Mouse (Mus musculus): ENCODE data around the gene Cabin1. TPM values are rescaled to one million over a fixed set of nuclear protein-coding genes. Genes with fewer than 3 reads are reported as not detected.

Cabin1 gene
- polyA plus RNA-seq, 1 experiment from 2014 or later = 15.4 TPM

DNA sequence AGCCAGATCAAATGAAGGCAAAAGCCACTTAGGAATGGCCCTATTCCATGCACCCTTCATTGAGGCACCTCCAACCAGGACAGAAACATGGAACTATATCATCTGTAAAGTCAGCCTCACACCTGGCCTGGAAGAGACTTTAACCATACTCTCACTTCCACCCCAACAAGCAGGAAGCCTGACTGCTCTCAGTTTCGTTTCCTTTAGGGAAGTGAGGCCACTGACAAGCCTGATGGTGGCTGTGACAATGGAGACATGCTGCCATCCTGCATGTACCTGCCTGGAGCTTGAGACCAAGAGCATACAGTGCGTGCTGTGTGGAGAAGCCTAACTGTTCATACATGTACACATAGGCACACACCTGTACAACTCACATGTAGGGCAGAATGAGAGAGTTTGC is 53.9 kb downstream of the Cabin1 start:
- ATAC-seq (ENCODE audit: low read depth) = no peak
- no peaks in the 10 kb centered on the region for H3K9me3 ChIP-seq (replicated peaks)
- no peak overlapping the region for H3K9ac ChIP-seq
- WGBS (ENCODE audit: insufficient replicate concordance) = 71% methylated on average over 2 of the region's 2 CpGs
- no peak overlapping the region for H3K4me3 ChIP-seq (replicated peaks)
- H3K4me1 ChIP-seq (replicated peaks) = peaks cover 38% of the 10 kb centered on the region
- H3K27me3 ChIP-seq = no peaks in the 10 kb centered on the region
- no peak overlapping the region for H3K4me2 ChIP-seq
- 0 out of 2 replicates have a peak overlapping the region, but pooled peaks have one; percentile 1 for H3K27ac ChIP-seq
- DNase-seq = no peak
- peaks cover 85% of the 10 kb centered on the region for H3K36me3 ChIP-seq

GRCm38 (mm10) chr10:75709261-75709660 is 54.9 kb downstream of the Cabin1 start:
- Histone ChIP-seq H3K9ac (no peak overlapping the region), H3K9me3 (replicated peaks) (no peaks in the 10 kb centered on the region), H3K4me3 (replicated peaks) (no peak overlapping the region), H3K4me1 (replicated peaks) (peaks cover 47% of the 10 kb centered on the region), H3K36me3 (peaks cover 86% of the 10 kb centered on the region), H3K4me2 (no peak overlapping the region), H3K27ac (0 out of 2 replicates have a peak overlapping the region, but pooled peaks have one; percentile 3), H3K27me3 (no peaks in the 10 kb centered on the region)
- no peak for DNase-seq
- 87% methylated on average over 9 of the region's 9 CpGs for WGBS (ENCODE audit: insufficient replicate concordance)
- no peak for ATAC-seq (ENCODE audit: low read depth)

- 66% methylated on average over 9 of the region's 9 CpGs for WGBS (ENCODE audit: insufficient replicate concordance)
- Histone ChIP-seq H3K9me3 (replicated peaks) (no peaks in the 10 kb centered on the region), H3K4me3 (replicated peaks) (no peak overlapping the region), H3K36me3 (peaks cover 86% of the 10 kb centered on the region), H3K4me1 (replicated peaks) (peaks cover 54% of the 10 kb centered on the region), H3K4me2 (no peak overlapping the region), H3K27ac (peak overlapping the region; percentile 3; the same call in 1 of the 2 replicates), H3K9ac (peak overlapping the region; percentile 11; the same call in 1 of the 2 replicates), H3K27me3 (no peaks in the 10 kb centered on the region)
- DNase-seq (no peak), ATAC-seq (ENCODE audit: low read depth) (no peak)
Measured at GRCm38 (mm10) chr10:75708633-75708992, 55.5 kb downstream of the Cabin1 start.

GRCm38 (mm10) chr10:75707901-75708632 is 56.1 kb downstream of the Cabin1 start:
- no peak overlapping the region for H3K4me2 ChIP-seq
- no peak for ATAC-seq (ENCODE audit: low read depth)
- peak overlapping the region; percentile 98 for H3K27ac ChIP-seq
- H3K9me3 ChIP-seq (replicated peaks) = no peaks in the 10 kb centered on the region
- H3K36me3 ChIP-seq = peaks cover 86% of the 10 kb centered on the region
- H3K27me3 ChIP-seq = no peaks in the 10 kb centered on the region
- DNase-seq = no peak
- H3K9ac ChIP-seq = peak overlapping the region; percentile 68
- WGBS (ENCODE audit: insufficient replicate concordance) = 89% methylated on average over 3 of the region's 3 CpGs
- no peak overlapping the region for H3K4me3 ChIP-seq (replicated peaks)
- peaks cover 58% of the 10 kb centered on the region for H3K4me1 ChIP-seq (replicated peaks)

DNA sequence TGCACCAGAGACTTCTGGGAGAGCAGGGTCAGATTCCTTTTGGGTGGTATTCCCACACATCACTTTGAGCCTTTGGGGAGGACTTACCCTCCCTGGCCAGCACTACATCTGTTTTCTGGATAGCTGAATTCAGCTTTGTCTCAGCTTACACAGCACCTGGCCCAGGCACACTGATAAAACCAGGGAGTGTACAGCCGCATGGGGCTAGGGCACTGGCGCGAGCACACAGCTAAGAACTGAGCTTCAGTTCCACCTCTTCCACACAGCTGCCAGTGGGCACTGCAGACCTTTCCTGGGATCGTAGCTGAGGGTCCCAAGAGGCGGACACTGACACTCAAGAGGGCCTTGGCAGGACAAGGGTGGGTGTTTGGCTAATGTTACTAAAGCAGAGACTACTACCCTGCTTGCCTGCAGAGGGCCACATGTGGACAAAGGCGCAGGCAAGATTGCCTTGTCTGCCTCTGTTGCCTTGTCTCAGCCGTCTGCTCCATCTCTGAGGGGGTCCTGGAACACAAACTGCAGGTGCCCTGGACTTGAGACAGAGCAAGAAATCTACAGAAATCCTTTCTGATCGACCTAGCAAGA is 57.4 kb downstream of the Cabin1 start:
- peak; percentile 49 for DNase-seq
- Histone ChIP-seq H3K4me1 (replicated peaks) (peaks cover 64% of the 10 kb centered on the region), H3K4me3 (replicated peaks) (no peak overlapping the region; the same call in 1 of the 2 replicates), H3K9ac (peak overlapping the region; percentile 68), H3K27me3 (no peaks in the 10 kb centered on the region), H3K36me3 (peaks cover 81% of the 10 kb centered on the region), H3K4me2 (peak overlapping the region; percentile 53), H3K27ac (peak overlapping the region; percentile 98), H3K9me3 (replicated peaks) (no peaks in the 10 kb centered on the region)
- WGBS (ENCODE audit: insufficient replicate concordance) = 48% methylated on average over 8 of the region's 8 CpGs
- peak; percentile 76 for ATAC-seq (ENCODE audit: low read depth)

GRCm38 (mm10) chr10:75705681-75706400 is 58.3 kb downstream of the Cabin1 start:
- DNase-seq (peak; percentile 84), ATAC-seq (ENCODE audit: low read depth) (peak; percentile 95)
- H3K4me3 ChIP-seq (replicated peaks) = no peak overlapping the region
- peaks cover 65% of the 10 kb centered on the region for H3K4me1 ChIP-seq (replicated peaks)
- 31% methylated on average over 7 of the region's 7 CpGs for WGBS (ENCODE audit: insufficient replicate concordance)
- peaks cover 74% of the 10 kb centered on the region for H3K36me3 ChIP-seq
- peak overlapping the region; percentile 68 for H3K9ac ChIP-seq
- H3K4me2 ChIP-seq = peak overlapping the region; percentile 53
- H3K27ac ChIP-seq = peak overlapping the region; percentile 98
- no peaks in the 10 kb centered on the region for H3K9me3 ChIP-seq (replicated peaks)
- H3K27me3 ChIP-seq = no peaks in the 10 kb centered on the region

DNA sequence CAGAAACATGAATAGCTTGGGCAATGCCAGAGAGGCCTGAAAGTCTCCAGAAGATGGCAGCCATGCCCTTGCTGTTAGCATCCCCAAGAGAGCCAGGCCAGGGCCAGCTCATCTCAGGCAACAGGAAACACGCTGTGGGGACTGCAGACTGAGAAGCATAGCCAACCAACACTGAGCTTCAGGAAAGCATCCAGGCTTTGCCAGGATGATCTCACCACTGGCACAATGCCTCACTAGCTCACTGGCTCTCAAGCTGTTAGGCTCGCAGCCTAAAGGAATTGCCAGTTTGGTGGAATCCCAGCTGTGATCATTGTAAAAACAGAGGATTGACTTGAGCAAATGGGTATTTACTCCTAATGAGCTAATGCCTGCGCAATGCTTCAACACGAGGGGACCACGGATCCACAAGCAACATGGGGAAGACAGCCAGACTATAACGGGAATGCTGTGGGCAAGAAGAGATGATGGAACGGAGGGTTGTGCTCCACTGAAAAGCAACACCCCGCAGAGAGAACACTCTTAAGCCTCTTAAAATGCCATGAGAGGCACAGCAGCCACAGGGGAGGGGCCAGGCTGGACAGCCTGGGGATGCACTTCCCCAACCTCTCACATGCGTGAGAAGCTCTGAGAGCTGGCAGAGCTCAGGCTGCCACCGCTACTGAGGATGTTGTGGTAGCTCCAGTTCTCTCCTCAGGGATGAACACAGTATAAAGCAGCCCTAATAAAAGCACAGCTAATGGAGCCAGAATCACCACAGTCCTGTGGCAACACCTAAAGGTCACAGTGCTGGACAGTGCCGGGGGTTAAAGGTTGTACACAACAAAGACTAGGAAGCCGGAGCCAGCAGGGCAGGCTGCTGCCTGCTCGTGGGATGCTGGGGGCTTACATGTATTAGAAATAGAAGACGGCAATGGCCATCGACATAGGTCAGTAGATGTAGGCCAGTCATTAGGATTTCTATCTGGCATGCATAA is 59.6 kb downstream of the Cabin1 start:
- H3K27ac ChIP-seq = peak overlapping the region; percentile 98
- 87% methylated on average over 15 of the region's 15 CpGs for WGBS (ENCODE audit: insufficient replicate concordance)
- DNase-seq (no peak), ATAC-seq (ENCODE audit: low read depth) (no peak)
- no peaks in the 10 kb centered on the region for H3K9me3 ChIP-seq (replicated peaks)
- no peak overlapping the region for H3K4me3 ChIP-seq (replicated peaks)
- H3K9ac ChIP-seq = peak overlapping the region; percentile 11; the same call in 1 of the 2 replicates
- no peak overlapping the region for H3K4me2 ChIP-seq
- no peaks in the 10 kb centered on the region for H3K27me3 ChIP-seq
- peaks cover 74% of the 10 kb centered on the region for H3K36me3 ChIP-seq
- H3K4me1 ChIP-seq (replicated peaks) = peaks cover 79% of the 10 kb centered on the region

- H3K27ac ChIP-seq = peak overlapping the region; percentile 98
- 0 out of 2 replicates have a peak overlapping the region, but pooled peaks have one; percentile 11 for H3K9ac ChIP-seq
- H3K36me3 ChIP-seq = peaks cover 74% of the 10 kb centered on the region
- no peak for DNase-seq
- peaks cover 84% of the 10 kb centered on the region for H3K4me1 ChIP-seq (replicated peaks)
- 72% methylated on average over 1 of the region's 1 CpGs for WGBS (ENCODE audit: insufficient replicate concordance)
- H3K4me2 ChIP-seq = no peak overlapping the region
- no peaks in the 10 kb centered on the region for H3K27me3 ChIP-seq
- ATAC-seq (ENCODE audit: low read depth) = no peak
- H3K9me3 ChIP-seq (replicated peaks) = no peaks in the 10 kb centered on the region
- no peak overlapping the region for H3K4me3 ChIP-seq (replicated peaks)
Measured at GRCm38 (mm10) chr10:75703504-75703903, 60.6 kb downstream of the Cabin1 start.

DNA sequence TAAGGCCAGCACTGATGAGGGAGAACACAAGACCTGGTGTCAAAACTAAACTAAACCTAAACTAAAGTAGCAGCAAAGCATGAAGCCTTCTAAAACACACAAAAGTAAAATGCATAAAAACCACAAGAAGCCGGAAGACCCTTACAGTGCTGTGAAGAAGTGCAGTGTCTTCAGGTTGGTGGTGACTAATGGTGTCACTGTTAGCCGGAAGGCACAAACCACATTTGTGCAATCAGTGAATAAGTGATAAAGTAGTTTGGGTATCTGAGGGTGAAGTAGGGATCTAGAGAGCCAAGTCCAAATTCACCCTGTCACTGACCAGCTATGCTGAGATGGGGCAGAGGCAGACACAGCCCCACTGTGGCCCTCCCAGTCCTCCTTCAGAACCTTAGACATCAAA is 61.6 kb downstream of the Cabin1 start:
- Histone ChIP-seq H3K27me3 (no peaks in the 10 kb centered on the region), H3K9me3 (replicated peaks) (no peaks in the 10 kb centered on the region), H3K9ac (no peak overlapping the region), H3K4me1 (replicated peaks) (peaks cover 84% of the 10 kb centered on the region), H3K4me2 (no peak overlapping the region), H3K36me3 (peaks cover 71% of the 10 kb centered on the region), H3K4me3 (replicated peaks) (no peak overlapping the region), H3K27ac (peak overlapping the region; percentile 98)
- 58% methylated on average over 2 of the region's 2 CpGs for WGBS (ENCODE audit: insufficient replicate concordance)
- ATAC-seq (ENCODE audit: low read depth) (no peak), DNase-seq (no peak)

GRCm38 (mm10) chr10:75701280-75701679 is 62.9 kb downstream of the Cabin1 start:
- DNase-seq (no peak), ATAC-seq (ENCODE audit: low read depth) (no peak)
- H3K27ac ChIP-seq = peak overlapping the region; percentile 48; the same call in 1 of the 2 replicates
- H3K9ac ChIP-seq = no peak overlapping the region
- H3K4me3 ChIP-seq (replicated peaks) = no peak overlapping the region
- 83% methylated on average over 6 of the region's 6 CpGs for WGBS (ENCODE audit: insufficient replicate concordance)
- peaks cover 73% of the 10 kb centered on the region for H3K36me3 ChIP-seq
- peaks cover 84% of the 10 kb centered on the region for H3K4me1 ChIP-seq (replicated peaks)
- no peaks in the 10 kb centered on the region for H3K27me3 ChIP-seq
- H3K4me2 ChIP-seq = no peak overlapping the region
- H3K9me3 ChIP-seq (replicated peaks) = no peaks in the 10 kb centered on the region
